Mouse (Mus musculus): ENCODE measurements around the gene Olfr418. TPM values are rescaled to one million over a fixed set of nuclear protein-coding genes. Genes with fewer than 3 reads are reported as not detected.

Olfr418 gene
- polyA plus RNA-seq (2021; fragmentation: Nextera tagmentation), result not detected in 2 replicates
- long read RNA-seq, experiment 1, result 0 reads
- long read RNA-seq, experiment 2, result 0 reads

DNA sequence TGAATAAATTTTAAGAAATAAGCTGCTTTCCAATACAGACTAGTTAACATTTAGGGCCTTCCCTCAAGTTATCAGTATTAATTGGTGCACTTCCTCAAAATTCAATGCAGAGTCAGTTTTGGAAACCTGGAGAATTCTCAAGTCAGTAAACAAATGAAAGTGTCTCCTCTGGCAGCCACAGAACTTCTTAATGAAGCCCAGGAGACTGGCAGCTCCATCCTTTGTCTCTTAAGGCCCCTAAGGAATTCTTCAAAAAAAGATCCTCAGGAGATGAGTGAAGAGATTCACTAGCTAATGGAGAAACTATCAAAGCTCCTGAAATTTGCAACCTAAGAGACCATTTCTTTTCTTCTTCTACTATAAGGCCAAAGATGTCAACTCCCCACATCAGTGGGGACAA is at the start of gene Olfr418:
Gene Olfr418 (plus strand): TSS at position 301 of the 400 bp plus-strand sequence.

GRCm38 (mm10) chr1:173227081-173227480 is 38.7 kb upstream of the Olfr418 start, which contains the start of gene Fcer1a:
Fcer1a (minus strand) TSS chr1:173227214.

GRCm38 (mm10) chr1:173277677-173278076 is 11.9 kb downstream of the Olfr418 start, which contains the start of gene Mptx2:
Mptx2 (minus strand) TSS chr1:173277777.

Other genes with a start within 250 kb of the Olfr418 start
- gene Olfr1408, start 128.6 kb upstream of the Olfr418 start, polyA plus RNA-seq (2021; fragmentation: Nextera tagmentation), result not detected in 2 replicates
- not detected in 2 replicates for gene Olfr1406, start 75.4 kb upstream of the Olfr418 start, polyA plus RNA-seq (2021; fragmentation: Nextera tagmentation)
- gene Olfr218, start 68.2 kb upstream of the Olfr418 start, polyA plus RNA-seq (2021; fragmentation: Nextera tagmentation), result not detected in 2 replicates
- gene Olfr1404, start 53.6 kb upstream of the Olfr418 start, polyA plus RNA-seq (2021; fragmentation: Nextera tagmentation), result not detected in 2 replicates
- not detected in 2 replicates for gene Fcer1a, start 38.8 kb upstream of the Olfr418 start, polyA plus RNA-seq (2021; fragmentation: Nextera tagmentation)
- gene Mptx2, start 11.8 kb downstream of the Olfr418 start, polyA plus RNA-seq (2021; fragmentation: Nextera tagmentation), result not detected in 2 replicates
- gene Ackr1, start 67.7 kb downstream of the Olfr418 start, polyA plus RNA-seq (2021; fragmentation: Nextera tagmentation), result 9.3 and 9.5 TPM in 2 replicates
- 1.9 and 2.2 TPM in 2 replicates for gene Aim2, start 84.9 kb downstream of the Olfr418 start, polyA plus RNA-seq (2021; fragmentation: Nextera tagmentation)
- 165 and 293 TPM in 2 replicates for gene Cadm3, start 101.7 kb downstream of the Olfr418 start, polyA plus RNA-seq (2021; fragmentation: Nextera tagmentation)
- gene Ifi206, start 225.0 kb downstream of the Olfr418 start, polyA plus RNA-seq (2021; fragmentation: Nextera tagmentation), result not detected in 2 replicates